Mouse (Mus musculus): ENCODE data around the gene Crybb3. TPM values are rescaled to one million over a fixed set of nuclear protein-coding genes. Genes with fewer than 3 reads are reported as not detected.

The Crybb3 gene
- total RNA-seq, 2 experiments from 2014 or later: 1.1 to 1.9 TPM

GRCm38 (mm10) chr5:113050581-113051185 is 30.7 kb downstream of the Crybb3 start:
- DNase-seq (ENCODE audit: low spot score in 2 of 2): no peak

DNA sequence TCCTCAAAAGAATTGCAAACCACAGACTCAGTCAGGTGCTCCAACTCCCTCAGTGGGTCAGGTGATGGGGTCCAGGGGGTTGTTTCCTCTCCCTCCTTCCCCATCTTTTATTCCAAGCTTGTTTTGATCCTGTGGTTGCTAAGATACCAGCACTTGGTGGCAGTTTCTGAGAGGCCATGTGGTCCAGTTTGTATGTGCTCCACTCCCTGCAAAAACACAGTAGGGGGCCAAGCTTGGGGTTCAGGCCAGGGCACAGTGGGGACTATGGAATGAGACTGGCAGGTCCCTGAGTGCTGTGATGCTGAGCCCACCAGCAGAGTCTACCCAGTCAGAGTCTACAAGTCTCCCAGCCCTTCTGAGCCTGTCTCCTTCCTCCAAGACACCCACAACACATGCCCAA is 31.5 kb downstream of the Crybb3 start:
- no peak for DNase-seq (ENCODE audit: low spot score in 2 of 2)

DNA sequence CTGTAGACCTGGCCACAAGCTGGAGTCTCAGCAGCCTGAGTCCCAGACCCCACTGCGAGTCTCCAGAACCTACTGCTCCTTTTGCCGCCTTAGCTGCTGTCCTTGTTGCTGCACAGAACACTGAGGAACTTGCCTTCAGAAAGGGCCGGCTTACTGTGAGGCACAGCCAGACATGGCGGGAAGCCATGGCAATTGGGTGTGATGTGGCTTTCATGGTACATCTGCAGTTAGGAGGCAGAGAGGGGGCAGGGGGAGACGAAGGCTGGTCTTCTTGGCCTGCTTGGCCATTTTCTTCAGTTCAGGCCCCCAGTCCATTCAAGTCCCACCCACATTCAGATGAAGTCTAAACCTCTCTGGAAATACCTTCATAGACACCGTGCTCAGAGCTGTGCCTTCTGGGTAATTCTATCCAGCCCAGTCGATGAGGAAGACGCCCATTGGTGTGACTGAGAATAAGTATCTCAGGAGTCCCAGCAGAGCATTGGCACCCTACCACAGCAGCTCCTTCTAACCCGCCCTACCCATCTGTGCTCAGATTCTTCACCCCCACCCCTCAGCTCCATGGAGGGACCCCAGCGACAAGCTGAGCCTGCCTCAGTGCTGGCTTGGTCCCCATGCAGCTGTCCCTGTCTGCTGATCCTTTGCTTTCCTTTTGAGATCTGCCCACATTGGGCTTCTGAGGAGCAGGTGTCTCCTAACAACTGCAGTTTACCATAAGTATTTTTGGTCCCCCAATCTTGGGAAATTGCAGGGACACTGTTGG is 35.7 kb downstream of the Crybb3 start:
- no peak for DNase-seq (ENCODE audit: low spot score in 2 of 2)

DNA sequence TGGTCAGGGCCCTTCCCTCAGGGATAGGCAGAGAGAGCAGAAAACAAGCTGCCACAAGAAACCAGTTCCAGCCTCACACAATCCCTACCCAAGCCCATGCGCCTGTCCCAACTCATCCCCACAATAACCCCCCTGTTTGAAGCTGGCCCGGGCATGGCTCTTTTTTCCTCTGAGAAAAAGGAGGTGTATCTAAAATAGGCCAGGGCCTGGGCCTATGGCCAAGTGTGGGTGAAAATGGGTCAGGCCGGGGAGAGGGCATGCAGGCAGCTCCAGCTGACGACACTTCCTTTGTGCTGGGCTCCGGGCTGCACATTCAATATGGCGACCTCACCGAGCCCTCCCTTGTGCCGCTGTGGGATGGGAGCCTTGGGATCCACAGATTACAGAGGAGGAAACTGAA is 37.9 kb downstream of the Crybb3 start:
- DNase-seq (ENCODE audit: low spot score in 2 of 2): peak in 1 of 2 experiments; percentile 15

DNA sequence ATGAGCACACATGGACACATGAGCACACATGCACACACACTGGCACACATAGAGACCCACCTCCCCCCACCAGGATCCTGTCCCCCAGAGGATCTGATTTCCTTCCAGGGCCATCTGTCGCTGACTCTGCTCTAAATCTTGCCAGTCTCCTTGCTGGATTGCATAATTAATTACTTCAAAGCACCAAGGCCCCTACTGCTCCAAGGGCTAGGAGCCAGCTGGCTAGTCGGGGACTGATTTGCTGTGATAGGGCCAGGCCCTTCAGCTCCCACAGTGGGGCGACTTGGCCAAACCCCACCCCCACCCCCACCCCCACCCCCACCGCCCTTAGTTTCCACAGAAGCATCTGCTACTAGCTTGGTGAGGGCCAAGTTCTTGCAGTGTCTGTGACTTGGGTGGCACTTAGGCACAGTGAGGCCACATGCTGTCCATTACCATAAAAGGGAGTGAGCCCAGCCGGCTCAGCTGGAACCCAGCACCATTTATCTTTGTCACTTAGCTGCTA is 39.8 kb downstream of the Crybb3 start:
- no peak for DNase-seq (ENCODE audit: low spot score in 2 of 2)

GRCm38 (mm10) chr5:113040776-113041175 is 40.6 kb downstream of the Crybb3 start:
- DNase-seq (ENCODE audit: low spot score in 2 of 2): no peak

GRCm38 (mm10) chr5:113038601-113039000 is 42.8 kb downstream of the Crybb3 start:
- DNase-seq (ENCODE audit: low spot score in 2 of 2): no peak

- DNase-seq (ENCODE audit: low spot score in 2 of 2): no peak
These were observed 46.0 kb downstream of the Crybb3 start for GRCm38 (mm10) chr5:113035094-113036047.

DNA sequence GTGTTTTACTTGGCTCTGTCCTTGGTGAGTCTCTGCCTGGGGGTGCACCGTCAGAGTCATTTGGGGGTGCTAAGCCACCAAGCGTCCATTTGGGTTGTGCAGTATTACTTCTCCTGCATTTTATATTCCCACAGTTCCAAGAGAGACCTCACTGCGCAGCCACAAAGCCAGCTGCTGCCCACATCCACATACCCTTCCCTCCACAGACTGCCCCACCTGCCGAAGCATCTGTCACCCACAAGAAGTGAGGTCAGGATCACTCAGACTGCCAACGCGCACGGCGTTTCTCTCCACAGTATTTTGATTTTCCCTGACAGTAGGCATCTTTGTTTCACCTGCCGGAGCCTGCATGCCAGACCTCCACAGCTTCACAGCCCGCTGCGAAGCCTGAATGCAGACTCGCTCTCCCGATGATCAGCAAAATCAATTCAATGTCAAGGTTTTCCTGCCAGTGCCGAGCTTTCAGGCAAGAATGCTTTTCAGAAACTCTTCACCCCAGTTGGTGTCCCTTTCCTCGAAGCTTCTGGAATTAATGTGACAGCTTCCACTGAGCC is 50.1 kb downstream of the Crybb3 start:
- DNase-seq (ENCODE audit: low spot score in 2 of 2): no peak

- DNase-seq (ENCODE audit: low spot score in 2 of 2): no peak
These were observed 51.3 kb downstream of the Crybb3 start for GRCm38 (mm10) chr5:113030082-113030481.

- DNase-seq (ENCODE audit: low spot score in 2 of 2): no peak
These were observed 54.7 kb downstream of the Crybb3 start for GRCm38 (mm10) chr5:113026706-113027105.

Other genes with a start within 250 kb of the Crybb3 start
- 1 to 10 TPM; 2.4 to 6.6 TPM for gene Myo18b, start 185.2 kb downstream of the Crybb3 start, total RNA-seq (2021)
- 10 to 100 TPM; 29.1 to 31.8 TPM for gene Grk3, start 65.8 kb downstream of the Crybb3 start, total RNA-seq (2021)
- not detected for gene Crybb2, start 11.5 kb downstream of the Crybb3 start, total RNA-seq (2021)
- gene 2900026A02Rik, start 139.7 kb upstream of the Crybb3 start, total RNA-seq (2021): 10 to 100 TPM; 21.2 to 23.3 TPM
- gene Tmem211, start 145.3 kb upstream of the Crybb3 start, total RNA-seq (2021): not detected
- gene Sgsm1, start 229.2 kb upstream of the Crybb3 start, total RNA-seq (2021): 10 to 100 TPM; 23.0 to 24.3 TPM